Mouse (Mus musculus) embryonic facial prominence, embryonic 13.5 days (tissue): ENCODE results near the gene Adamts16. TPM values are rescaled to one million over a fixed set of nuclear protein-coding genes. Genes with fewer than 3 reads are reported as not detected.

Experiments
- ATAC-seq: fragments of 200-750 bp; cut with Nextera tagmentation; 2 replicates; pipeline ENCODE4 v1.8.0; 2017; ENCODE audit warnings: low read depth; ENCODE audit not compliant: insufficient number of reproducible peaks, insufficient read depth, low FRiP score, low TSS enrichment
- H3K27ac ChIP-seq: fragments of 300-500 bp; sonication (generic); 2 replicates; pipeline ENCODE4 v1.5.1; 2015; ENCODE audit warnings: moderate library complexity, mild to moderate bottlenecking, inconsistent platforms
- H3K27me3 ChIP-seq: fragments of 300-500 bp; sonication (generic); 2 replicates; pipeline ENCODE4 v1.6.1; 2015; ENCODE audit warnings: mild to moderate bottlenecking, inconsistent platforms
- H3K36me3 ChIP-seq: fragments of 300-500 bp; sonication (generic); 2 replicates; pipeline ENCODE4 v1.6.1; 2015; ENCODE audit warnings: mild to moderate bottlenecking, inconsistent platforms
- H3K4me1 ChIP-seq: fragments of 300-500 bp; sonication (generic); 2 replicates; pipeline ENCODE4 v1.6.1; 2015; ENCODE audit warnings: inconsistent platforms
- H3K4me2 ChIP-seq: fragments of 300-500 bp; sonication (generic); 2 replicates; pipeline ENCODE4 v1.6.1; 2015; ENCODE audit warnings: moderate library complexity, mild to moderate bottlenecking, inconsistent platforms
- H3K4me3 ChIP-seq: fragments of 300-500 bp; sonication (generic); 2 replicates; pipeline ENCODE4 v1.5.1; 2015; ENCODE audit warnings: mild to moderate bottlenecking, inconsistent platforms
- H3K9ac ChIP-seq: fragments of 300-500 bp; sonication (generic); 2 replicates; pipeline ENCODE4 v1.6.1; 2015; ENCODE audit warnings: mild to moderate bottlenecking, inconsistent platforms
- H3K9me3 ChIP-seq: fragments of 300-500 bp; sonication (generic); 2 replicates; pipeline ENCODE4 v1.6.1; 2016; ENCODE audit warnings: inconsistent platforms
- WGBS: fragments of 180-500 bp; shearing (Covaris S2); methylation state at CpG from one replicate; pipeline ENCODE4 v1.1.7; 2015; ENCODE audit warnings: mixed read lengths; 5-methylcytosine and 5-hydroxymethylcytosine counted together
- polyA plus RNA-seq: library from polyadenylated mRNA; unstranded; fragments of >200 nt; fragmentation: Nextera tagmentation; extraction: Ambion mirVana; gene quantifications from 2 replicates; pipeline ENCODE4 v1.2.1, GENCODE M21; 2015

The Adamts16 gene
- polyA plus RNA-seq, 1 experiment from 2014 or later: 0.55 TPM

DNA sequence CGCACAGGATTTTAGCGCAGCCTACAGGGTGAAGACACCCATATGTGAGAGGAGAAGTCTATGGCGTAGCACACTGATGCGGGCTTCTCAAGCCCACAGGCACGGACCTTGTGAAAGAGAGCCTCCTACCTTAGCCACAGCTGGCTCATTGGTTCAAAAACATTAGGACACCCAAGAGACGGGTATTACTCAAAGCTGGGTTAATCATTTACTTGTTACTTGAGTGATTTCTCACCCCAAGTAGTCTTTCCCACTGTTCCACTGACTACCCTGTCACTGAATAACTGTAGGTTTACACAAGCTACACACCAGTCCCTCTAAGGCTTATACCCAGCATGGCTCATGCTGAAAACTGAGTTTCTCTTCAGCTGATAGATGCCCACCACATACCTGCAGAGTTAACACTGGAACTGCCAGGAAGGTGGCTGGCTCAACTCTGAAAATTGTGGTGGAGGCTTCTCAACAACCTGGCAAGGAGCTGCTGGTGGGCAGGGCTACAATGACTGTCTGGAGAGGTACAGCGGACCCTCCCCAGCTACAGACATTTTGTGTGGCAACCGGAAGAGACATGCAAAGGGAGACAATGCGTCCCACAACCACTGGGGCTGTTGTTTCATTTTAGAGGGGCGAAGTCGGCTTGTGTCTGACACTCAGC, 25.5 kb upstream of the Adamts16 start:
- ATAC-seq: no peak
- peaks cover 4% of the 10 kb centered on the region; the same call in 1 of the 2 replicates for H3K4me1 ChIP-seq
- no peak overlapping the region for H3K27ac ChIP-seq
- WGBS: 91% methylated on average over 11 of the region's 11 CpGs
- no peaks in the 10 kb centered on the region for H3K36me3 ChIP-seq
- H3K9ac ChIP-seq: no peak overlapping the region
- H3K27me3 ChIP-seq: no peaks in the 10 kb centered on the region
- no peak overlapping the region for H3K4me2 ChIP-seq
- H3K9me3 ChIP-seq: no peaks in the 10 kb centered on the region
- H3K4me3 ChIP-seq: no peak overlapping the region

DNA sequence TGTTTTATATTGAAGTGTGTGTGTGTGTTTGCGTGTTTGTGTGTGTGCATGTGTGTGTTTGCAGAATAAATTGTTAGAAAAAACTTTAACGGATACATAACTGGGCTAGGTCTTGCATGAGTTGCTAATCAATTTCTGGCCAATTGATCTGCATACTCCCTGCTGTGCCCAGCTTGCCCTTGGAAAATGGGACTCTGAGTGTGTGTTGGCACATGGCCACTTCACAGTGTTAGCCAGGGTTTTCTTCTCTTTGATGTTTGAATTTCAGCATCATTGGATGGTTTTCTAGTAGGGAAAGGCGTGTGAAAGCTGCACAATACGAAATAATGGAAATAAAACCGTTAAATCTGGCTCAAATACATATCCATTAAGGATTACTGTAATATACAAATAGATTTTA, 24.3 kb upstream of the Adamts16 start:
- Histone ChIP-seq H3K4me2 (no peak overlapping the region), H3K9me3 (no peaks in the 10 kb centered on the region), H3K9ac (no peak overlapping the region), H3K27me3 (no peaks in the 10 kb centered on the region), H3K36me3 (no peaks in the 10 kb centered on the region), H3K4me1 (no peaks in the 10 kb centered on the region), H3K4me3 (no peak overlapping the region), H3K27ac (no peak overlapping the region)
- 91% methylated on average over 5 of the region's 5 CpGs for WGBS
- no peak for ATAC-seq

DNA sequence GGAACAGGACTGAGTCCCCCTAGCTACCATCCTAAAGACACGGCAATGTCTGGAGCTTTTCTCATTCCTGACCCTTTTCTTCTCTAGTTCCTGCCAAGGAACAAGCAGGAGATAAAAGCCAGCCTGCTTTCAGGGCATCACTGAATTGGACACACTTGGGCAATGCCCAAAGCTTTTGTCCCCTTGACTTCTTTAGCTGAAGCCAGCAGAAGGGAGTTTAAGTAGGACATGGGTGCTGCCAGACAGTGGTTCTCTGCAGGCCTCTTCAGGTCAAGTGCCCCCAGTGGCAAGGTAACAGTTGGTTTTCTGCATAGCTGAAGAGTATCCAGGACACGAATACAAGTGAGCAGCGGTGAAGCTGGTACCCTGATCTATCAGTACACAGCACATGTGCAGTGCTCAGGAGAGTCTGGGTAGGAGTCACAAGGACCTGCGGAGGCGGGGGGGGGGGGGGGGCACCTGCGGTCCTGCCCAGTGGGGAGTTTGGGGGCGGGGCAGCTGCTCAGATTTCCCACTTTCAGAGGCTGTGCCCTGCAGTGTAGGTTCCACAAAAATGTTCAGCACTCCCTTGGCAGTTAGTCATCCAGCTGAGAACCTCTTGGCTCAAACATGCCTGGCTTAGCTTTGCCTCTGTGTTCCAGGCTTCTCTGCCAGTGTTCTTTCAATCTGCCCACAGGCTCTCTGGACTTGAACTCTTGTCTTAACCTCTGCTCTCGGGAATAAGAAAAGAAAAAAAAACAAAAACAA, 20.7 kb upstream of the Adamts16 start:
- Histone ChIP-seq H3K4me1 (no peaks in the 10 kb centered on the region), H3K9ac (no peak overlapping the region), H3K9me3 (no peaks in the 10 kb centered on the region), H3K27ac (no peak overlapping the region), H3K27me3 (no peaks in the 10 kb centered on the region), H3K4me3 (no peak overlapping the region), H3K36me3 (no peaks in the 10 kb centered on the region), H3K4me2 (no peak overlapping the region)
- ATAC-seq: 0 out of 2 replicates have a peak, but pooled peaks have one; percentile 52
- 45% methylated on average over 8 of the region's 8 CpGs for WGBS

DNA sequence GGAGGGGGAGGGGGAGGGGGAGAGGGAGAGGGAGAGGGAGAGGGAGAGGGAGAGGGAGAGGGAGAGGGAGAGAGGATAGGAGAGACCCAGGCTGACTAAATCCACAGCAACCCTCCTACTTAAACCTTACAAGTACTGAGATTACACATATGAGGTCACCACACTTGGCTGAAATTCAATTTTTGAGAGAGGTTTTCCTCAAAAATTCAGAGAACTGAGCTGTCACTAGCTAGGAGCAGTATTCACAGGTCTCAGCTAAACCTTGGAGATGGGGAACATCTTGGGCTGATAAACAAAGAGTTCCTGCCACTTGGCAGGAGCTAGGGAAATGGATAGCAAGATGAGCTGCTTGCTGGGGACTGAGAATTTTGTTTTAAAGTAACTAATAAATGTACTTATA, 12.0 kb upstream of the Adamts16 start:
- no peak for ATAC-seq
- Histone ChIP-seq H3K27me3 (0 out of 2 replicates have a peak, but pooled peaks cover 3% of the 10 kb centered on the region), H3K36me3 (no peaks in the 10 kb centered on the region), H3K27ac (no peak overlapping the region), H3K4me1 (no peaks in the 10 kb centered on the region), H3K4me2 (no peak overlapping the region), H3K9me3 (no peaks in the 10 kb centered on the region), H3K4me3 (no peak overlapping the region), H3K9ac (no peak overlapping the region)

DNA sequence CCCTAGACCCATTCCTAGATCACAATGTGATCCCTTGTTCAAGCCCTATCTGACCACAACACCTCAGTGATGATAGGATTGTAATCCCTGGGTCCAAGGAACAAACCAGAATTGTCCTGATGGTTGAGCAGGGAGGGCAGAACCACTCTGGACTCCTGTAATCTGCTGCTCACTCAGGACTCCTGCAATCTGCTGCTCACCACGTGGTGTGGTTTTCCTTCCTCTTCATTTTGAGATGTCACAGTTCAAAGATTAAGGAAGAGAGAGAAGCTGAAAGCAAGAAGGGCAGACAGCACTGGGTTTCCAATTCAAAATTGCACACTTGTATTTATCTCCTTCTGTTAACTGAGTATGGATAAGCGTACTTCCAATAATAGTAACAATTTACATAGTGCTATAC, 5.3 kb upstream of the Adamts16 start:
- Histone ChIP-seq H3K9me3 (no peaks in the 10 kb centered on the region), H3K4me3 (no peak overlapping the region), H3K36me3 (no peaks in the 10 kb centered on the region), H3K9ac (no peak overlapping the region), H3K27ac (no peak overlapping the region), H3K27me3 (peaks cover 43% of the 10 kb centered on the region), H3K4me2 (no peak overlapping the region), H3K4me1 (no peaks in the 10 kb centered on the region)
- no peak for ATAC-seq
- WGBS: 63% methylated on average over 2 of the region's 2 CpGs

DNA sequence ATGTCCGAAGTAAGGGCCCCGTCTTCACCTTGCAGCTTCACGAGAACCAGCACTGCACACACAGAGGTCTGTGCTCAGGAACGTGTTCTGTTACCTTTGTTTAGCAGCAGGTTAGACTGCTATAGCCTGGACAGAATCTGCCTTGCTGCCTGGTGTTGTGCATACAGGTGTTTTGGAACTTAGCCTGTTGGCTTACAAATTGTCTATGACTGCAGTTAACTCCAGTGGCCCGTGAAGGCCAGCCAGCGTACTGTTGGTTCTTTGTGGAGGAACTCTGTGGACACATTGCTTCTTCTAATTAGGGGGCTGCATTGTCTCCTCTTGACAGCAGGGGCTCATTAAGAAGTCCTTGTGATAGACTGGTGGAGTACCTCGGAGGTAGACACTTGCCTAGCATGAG, 3.9 kb upstream of the Adamts16 start:
- Histone ChIP-seq H3K27ac (no peak overlapping the region), H3K27me3 (peaks cover 57% of the 10 kb centered on the region), H3K4me1 (peaks cover 10% of the 10 kb centered on the region), H3K4me3 (no peak overlapping the region), H3K9me3 (no peaks in the 10 kb centered on the region), H3K36me3 (no peaks in the 10 kb centered on the region), H3K4me2 (no peak overlapping the region), H3K9ac (no peak overlapping the region)
- no peak for ATAC-seq
- WGBS: 81% methylated on average over 7 of the region's 7 CpGs

DNA sequence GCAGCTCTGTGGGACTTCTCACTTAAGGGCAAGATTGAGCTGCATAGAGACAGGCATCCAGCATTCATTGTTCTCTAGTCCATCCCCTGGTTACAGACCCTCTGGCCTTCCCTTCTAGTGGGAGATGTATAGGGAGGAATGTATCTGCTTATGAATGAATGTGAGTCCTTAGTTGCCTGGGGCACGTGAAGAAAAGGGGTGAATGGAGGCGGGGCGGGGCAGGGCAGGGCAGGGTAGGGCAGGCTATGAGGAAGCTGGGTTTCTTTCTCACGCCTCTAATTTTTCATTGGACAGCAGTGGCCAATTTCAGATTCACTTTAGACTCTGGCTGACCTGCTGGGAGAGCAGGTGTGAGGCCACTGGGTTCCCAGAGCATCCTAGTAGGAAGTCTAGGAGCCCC, 515 bp upstream of the Adamts16 start:
- ATAC-seq: no peak

DNA sequence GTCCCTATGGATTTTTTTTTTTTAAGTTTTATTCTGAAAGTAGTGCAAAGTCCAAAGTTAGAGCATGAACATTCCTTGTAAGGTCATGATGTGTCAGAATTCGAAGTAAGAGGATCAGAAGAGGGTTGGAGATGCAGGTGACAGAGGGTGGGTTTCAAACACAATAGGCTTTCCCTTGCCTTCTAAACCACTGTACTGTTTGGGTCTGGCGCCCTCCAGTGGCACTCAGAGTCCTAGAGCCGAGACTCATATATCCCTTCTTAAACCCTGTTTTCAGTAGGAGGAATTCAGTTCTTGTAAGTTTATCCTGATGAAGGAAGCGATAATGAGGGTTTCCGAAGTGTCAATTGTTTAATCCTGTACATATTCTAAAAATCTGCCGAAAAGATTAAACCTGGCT, 1.4 kb downstream of the Adamts16 start:
- Histone ChIP-seq H3K27me3 (peaks cover 61% of the 10 kb centered on the region), H3K4me3 (no peak overlapping the region), H3K36me3 (no peaks in the 10 kb centered on the region), H3K4me2 (no peak overlapping the region), H3K27ac (no peak overlapping the region), H3K9ac (no peak overlapping the region), H3K9me3 (no peaks in the 10 kb centered on the region), H3K4me1 (peaks cover 13% of the 10 kb centered on the region)
- ATAC-seq: peak; percentile 65; the same call in 1 of the 2 replicates
- WGBS: 6% methylated on average over 6 of the region's 6 CpGs

More for the DNA sequence above, 515 bp upstream of the Adamts16 start:
- H3K4me1 ChIP-seq: peaks cover 10% of the 10 kb centered on the region
- H3K36me3 ChIP-seq: no peaks in the 10 kb centered on the region
- H3K9ac ChIP-seq: no peak overlapping the region
- no peak overlapping the region for H3K27ac ChIP-seq
- H3K9me3 ChIP-seq: no peaks in the 10 kb centered on the region
- no peak overlapping the region for H3K4me3 ChIP-seq
- WGBS: 39% methylated on average over 4 of the region's 4 CpGs
- no peak overlapping the region for H3K4me2 ChIP-seq
- peaks cover 74% of the 10 kb centered on the region for H3K27me3 ChIP-seq

DNA sequence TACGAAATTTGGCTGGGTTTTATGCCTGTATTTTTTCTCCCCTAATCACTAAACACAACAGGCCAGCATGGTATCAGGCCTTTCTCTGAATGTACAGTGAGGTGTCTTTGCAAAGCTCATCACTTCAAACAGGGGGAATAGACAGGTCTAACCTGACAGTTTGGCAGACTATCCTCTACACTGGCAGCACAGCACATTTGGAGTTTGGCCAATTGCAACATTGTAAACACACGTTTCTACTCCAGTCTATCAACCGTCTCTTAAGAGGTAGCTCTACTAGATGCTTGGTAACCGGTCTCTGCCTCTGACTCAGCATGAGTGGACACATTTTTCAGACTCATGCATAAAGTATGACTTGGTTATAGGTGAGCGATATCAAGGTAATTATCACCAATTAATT, 4.0 kb downstream of the Adamts16 start:
- peaks cover 38% of the 10 kb centered on the region for H3K27me3 ChIP-seq
- H3K9me3 ChIP-seq: no peaks in the 10 kb centered on the region
- H3K27ac ChIP-seq: no peak overlapping the region
- 71% methylated on average over 5 of the region's 5 CpGs for WGBS
- H3K4me3 ChIP-seq: no peak overlapping the region
- ATAC-seq: no peak
- peaks cover 16% of the 10 kb centered on the region for H3K4me1 ChIP-seq
- no peak overlapping the region for H3K4me2 ChIP-seq
- H3K36me3 ChIP-seq: no peaks in the 10 kb centered on the region
- no peak overlapping the region for H3K9ac ChIP-seq

DNA sequence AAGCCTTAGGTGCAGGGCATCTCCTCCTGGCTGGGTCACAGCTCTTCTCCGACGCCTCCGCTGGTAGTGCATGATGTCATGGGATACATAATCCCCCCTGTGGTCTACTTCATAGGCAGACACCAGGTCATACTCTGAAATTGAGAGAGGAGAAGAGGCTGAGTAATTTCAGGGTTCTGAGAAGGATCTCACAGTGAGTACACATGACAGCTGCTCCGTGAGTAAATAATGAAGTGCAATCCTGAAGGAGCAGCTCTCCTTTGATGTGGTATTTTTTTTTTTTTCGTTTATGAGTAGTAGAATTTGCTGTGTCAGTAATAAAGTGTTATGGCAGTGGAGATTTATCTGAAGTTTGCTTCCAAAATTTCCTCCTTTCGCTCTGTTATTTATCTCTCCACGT, 5.4 kb downstream of the Adamts16 start:
- no peak for ATAC-seq
- Histone ChIP-seq H3K9ac (no peak overlapping the region), H3K27ac (no peak overlapping the region), H3K4me2 (no peak overlapping the region), H3K4me3 (no peak overlapping the region), H3K27me3 (peaks cover 24% of the 10 kb centered on the region), H3K4me1 (peaks cover 10% of the 10 kb centered on the region), H3K36me3 (no peaks in the 10 kb centered on the region), H3K9me3 (no peaks in the 10 kb centered on the region)
- WGBS: 45% methylated on average over 7 of the region's 7 CpGs

DNA sequence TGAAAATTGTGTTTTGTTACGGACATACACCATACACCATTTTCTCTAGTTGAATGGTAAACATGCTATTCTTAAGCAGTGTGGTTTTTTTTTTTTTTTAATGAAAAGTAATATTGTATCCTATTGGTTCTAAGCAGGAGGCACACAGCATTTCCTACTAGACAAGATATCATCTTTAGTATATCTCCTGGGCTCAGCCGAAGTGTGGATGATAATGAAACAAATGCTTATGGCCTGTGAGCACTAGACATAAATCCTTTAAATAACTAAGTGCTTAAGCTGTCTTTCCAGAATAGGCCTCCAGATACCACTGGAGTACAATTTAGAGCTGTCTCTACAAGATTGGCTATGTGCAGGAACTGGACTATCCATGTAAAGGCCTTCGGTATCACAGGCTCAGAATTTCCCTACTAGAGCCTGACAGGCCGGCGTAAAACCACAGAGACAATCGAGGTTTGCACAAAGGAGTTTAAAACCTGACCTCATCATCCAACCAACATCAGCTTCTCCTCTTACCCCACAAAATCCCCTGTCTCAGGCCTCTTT, 8.9 kb downstream of the Adamts16 start:
- Histone ChIP-seq H3K36me3 (no peaks in the 10 kb centered on the region), H3K27ac (no peak overlapping the region), H3K4me2 (no peak overlapping the region), H3K9me3 (no peaks in the 10 kb centered on the region), H3K27me3 (peaks cover 4% of the 10 kb centered on the region; the same call in 1 of the 2 replicates), H3K4me1 (peaks cover 6% of the 10 kb centered on the region; the same call in 1 of the 2 replicates), H3K4me3 (no peak overlapping the region), H3K9ac (no peak overlapping the region)
- no peak for ATAC-seq
- 85% methylated on average over 6 of the region's 6 CpGs for WGBS

DNA sequence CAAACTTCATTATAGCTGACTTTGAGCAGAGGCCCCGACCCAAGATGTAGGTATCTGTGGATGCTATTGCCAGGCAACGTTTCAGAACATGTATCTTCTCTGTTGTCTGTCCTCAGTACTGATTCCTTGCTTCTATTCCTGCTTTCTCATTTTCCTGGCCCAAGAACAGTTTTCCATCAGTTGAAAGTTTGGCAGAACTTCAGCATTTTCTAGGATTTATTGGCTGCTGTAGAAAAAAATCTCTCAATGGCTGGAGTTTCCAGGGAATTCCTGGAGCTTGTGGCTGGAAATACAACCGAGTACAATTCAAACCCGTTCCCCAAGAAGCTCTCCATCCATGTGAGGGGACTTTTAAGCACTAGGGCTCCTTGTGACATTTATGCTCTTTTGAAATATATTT, 10.6 kb downstream of the Adamts16 start:
- Histone ChIP-seq H3K9me3 (no peaks in the 10 kb centered on the region), H3K27ac (no peak overlapping the region), H3K9ac (no peak overlapping the region), H3K27me3 (peaks cover 6% of the 10 kb centered on the region; the same call in 1 of the 2 replicates), H3K4me3 (no peak overlapping the region), H3K36me3 (no peaks in the 10 kb centered on the region), H3K4me1 (peaks cover 5% of the 10 kb centered on the region; the same call in 1 of the 2 replicates), H3K4me2 (no peak overlapping the region)
- no peak for ATAC-seq
- 70% methylated on average over 4 of the region's 4 CpGs for WGBS
